Mouse (Mus musculus) 416B (cell line): ENCODE results near the gene 1700010I14Rik.

Experiments
- DNase-seq: peaks from one replicate; pipeline ENCODE4 v3.0.0; 2011; ENCODE audit warnings: low read depth

The 1700010I14Rik gene

GRCm38 (mm10) chr17:9023198-9023942 lies 35.2 kb downstream of the 1700010I14Rik start:
- DNase-seq = no peak

- DNase-seq = peak; percentile 50
These were observed 42.0 kb downstream of the 1700010I14Rik start for GRCm38 (mm10) chr17:9030181-9030580.

DNA sequence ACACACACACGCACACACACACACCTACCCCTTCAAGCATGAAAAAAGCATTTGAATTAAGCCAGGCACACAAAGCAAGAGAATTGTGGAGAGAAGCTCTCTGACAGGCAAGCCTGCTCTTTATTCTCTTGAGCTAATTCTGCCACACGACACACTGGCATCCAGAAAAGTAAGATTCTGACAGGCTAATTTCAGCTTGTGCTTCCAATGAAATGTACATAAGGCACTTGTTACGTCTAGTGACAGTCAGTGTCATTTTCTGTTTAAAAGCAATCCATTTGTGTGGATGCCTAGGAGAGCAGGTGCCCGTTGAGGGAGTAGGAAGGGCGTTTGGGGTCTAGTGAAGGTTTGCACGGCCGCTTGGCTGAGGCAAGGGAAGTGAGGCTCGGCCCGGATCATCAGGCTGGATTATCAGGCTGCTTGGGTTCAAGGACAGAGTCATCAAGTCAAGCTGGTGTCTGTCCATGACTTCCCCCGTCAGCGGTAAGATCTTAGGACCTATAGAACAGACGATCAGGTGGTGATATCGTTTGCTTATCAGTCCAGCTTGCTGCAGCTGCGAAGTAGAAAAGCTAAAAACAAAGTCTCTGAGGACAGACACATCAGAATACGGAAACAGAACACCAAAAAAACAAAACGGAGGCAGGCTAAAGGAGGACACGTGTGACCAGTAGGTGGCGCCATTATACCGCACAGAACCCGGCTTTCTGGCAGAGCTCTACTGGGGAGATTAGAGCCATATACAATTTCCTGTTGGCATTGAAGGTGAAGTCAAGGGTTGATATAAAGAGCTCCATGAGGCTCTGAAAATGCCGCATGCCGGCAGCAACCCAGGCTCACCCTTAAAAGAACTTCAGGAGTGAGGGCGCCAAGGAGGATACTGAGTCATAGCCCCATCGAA lies 43.4 kb downstream of the 1700010I14Rik start:
- DNase-seq = peak; percentile 86

DNA sequence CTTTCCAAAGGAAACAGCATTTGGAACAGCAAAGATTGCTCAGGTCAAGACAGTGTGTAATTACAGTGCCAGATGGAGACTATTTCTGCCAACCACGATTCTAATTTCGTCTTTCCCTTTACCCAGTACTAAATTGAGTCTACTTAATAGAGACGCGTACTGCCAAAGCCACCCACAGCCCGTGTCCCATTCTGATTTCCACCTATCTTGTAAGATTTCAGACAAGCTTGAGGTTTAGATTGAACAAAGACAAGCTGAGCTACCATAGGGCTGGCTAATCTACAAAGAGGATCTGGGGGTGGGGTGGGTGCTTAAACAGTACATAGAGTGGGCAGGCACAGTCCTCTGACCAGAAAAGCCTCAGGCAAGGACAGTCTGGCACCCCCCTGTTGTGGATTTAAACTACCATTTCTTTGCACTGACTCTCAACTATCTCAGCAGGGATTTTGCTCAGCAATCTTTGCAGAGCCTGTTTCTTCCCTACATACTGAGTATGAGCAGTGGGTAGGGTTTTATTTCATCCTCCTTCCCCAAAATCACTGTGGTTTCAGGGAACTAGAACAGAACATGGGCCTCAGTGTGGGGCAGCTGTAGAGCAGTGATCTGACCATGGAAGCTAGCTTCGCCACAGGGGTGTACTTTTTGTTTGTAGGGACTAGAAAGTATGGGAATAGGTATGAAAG lies 44.4 kb downstream of the 1700010I14Rik start:
- no peak for DNase-seq

GRCm38 (mm10) chr17:9033511-9033910 lies 45.4 kb downstream of the 1700010I14Rik start:
- peak; percentile 56 for DNase-seq

GRCm38 (mm10) chr17:9035561-9036348 lies 47.6 kb downstream of the 1700010I14Rik start:
- DNase-seq = no peak

DNA sequence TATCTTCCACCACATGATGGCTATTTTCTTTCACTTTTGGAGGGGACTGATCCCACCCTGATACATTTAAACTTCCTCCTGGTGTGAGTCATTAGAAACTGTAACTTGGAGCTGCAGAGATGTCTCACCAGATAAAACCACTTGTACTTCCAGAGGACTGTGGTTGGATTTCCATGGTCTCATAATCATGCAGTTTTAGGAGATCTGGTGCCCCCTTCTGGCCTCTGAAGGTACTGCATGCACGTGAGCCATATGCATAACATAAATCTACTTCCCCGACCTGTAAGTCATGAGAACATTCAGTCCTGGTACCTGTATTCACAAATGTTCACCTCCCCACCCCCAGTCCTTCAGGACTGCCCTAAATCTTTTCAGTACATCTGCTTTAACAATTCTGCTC lies 54.6 kb downstream of the 1700010I14Rik start:
- DNase-seq = peak; percentile 88

- DNase-seq = no peak
These were observed 64.4 kb downstream of the 1700010I14Rik start for GRCm38 (mm10) chr17:9052441-9052980.

GRCm38 (mm10) chr17:9059360-9059932 lies 71.3 kb downstream of the 1700010I14Rik start:
- DNase-seq = no peak
